Mouse (Mus musculus) intestine, embryonic 14.5 days (tissue): Measurements from ENCODE around the gene Col4a4. TPM values are rescaled to one million over a fixed set of nuclear protein-coding genes. Genes with fewer than 3 reads are reported as not detected.

Experiments
- ATAC-seq: fragments of 200-750 bp; cut with Nextera tagmentation; replicated peaks from 2 replicates; pipeline ENCODE4 v1.8.0; 2017; ENCODE audit warnings: low read depth, moderate number of reproducible peaks, moderate TSS enrichment, moderate library complexity; ENCODE audit not compliant: low FRiP score, low TSS enrichment
- DNase-seq: peaks from one replicate; pipeline ENCODE4 v3.0.0-alpha.2; 2018; ENCODE audit warnings: low spot score
- H3K27ac ChIP-seq: fragments of 300-500 bp; sonication (generic); 2 replicates; pipeline ENCODE4 v1.5.1; 2014; ENCODE audit warnings: low read depth, mild to moderate bottlenecking, control low read depth
- H3K27me3 ChIP-seq: fragments of 300-500 bp; sonication (generic); replicated peaks from 2 replicates; pipeline ENCODE4 v1.6.1; 2014; ENCODE audit warnings: low read length, control low read depth; ENCODE audit not compliant: control insufficient read depth, insufficient read depth
- H3K36me3 ChIP-seq: fragments of 300-500 bp; sonication (generic); 2 replicates; pipeline ENCODE4 v1.6.1; 2014; ENCODE audit warnings: low read length, control low read depth; ENCODE audit not compliant: control insufficient read depth, insufficient read depth
- H3K4me1 ChIP-seq: fragments of 300-500 bp; sonication (generic); replicated peaks from 2 replicates; pipeline ENCODE4 v1.6.1; 2014; ENCODE audit warnings: low read length, control low read depth, mixed read lengths; ENCODE audit not compliant: control insufficient read depth, insufficient read depth
- H3K4me2 ChIP-seq: fragments of 300-500 bp; sonication (generic); 2 replicates; pipeline ENCODE4 v1.6.1; 2014; ENCODE audit warnings: low read length
- H3K4me3 ChIP-seq: fragments of 300-500 bp; sonication (generic); 2 replicates; pipeline ENCODE4 v1.5.1; 2014; ENCODE audit warnings: low read depth, low read length, control low read depth, mixed read lengths
- H3K9ac ChIP-seq: fragments of 300-500 bp; sonication (generic); 2 replicates; pipeline ENCODE4 v1.6.1; 2014; ENCODE audit warnings: mild to moderate bottlenecking, low read length
- H3K9me3 ChIP-seq: fragments of 300-500 bp; sonication (generic); 2 replicates; pipeline ENCODE4 v1.6.1; 2016; ENCODE audit warnings: low read length, control low read depth; ENCODE audit not compliant: control insufficient read depth
- WGBS: fragments of 180-500 bp; shearing (Covaris S2); extraction: QIAGEN DNeasy Blood & Tissue Kit; methylation state at CpG from one replicate; pipeline ENCODE4 v1.1.7; 2014; 5-methylcytosine and 5-hydroxymethylcytosine counted together
- polyA plus RNA-seq: library from polyadenylated mRNA; unstranded; fragments of >200 nt; fragmentation: Nextera tagmentation; extraction: Ambion mirVana; gene quantifications from 2 replicates; pipeline ENCODE4 v1.2.1, GENCODE M21; 2014

The Col4a4 gene
- polyA plus RNA-seq, 1 experiment from 2014 or later = 0.05 TPM

GRCm38 (mm10) chr1:82459926-82460325, 126.7 kb downstream of the Col4a4 start:
- H3K4me1 ChIP-seq = no peaks in the 10 kb centered on the region
- H3K36me3 ChIP-seq = no peaks in the 10 kb centered on the region
- H3K27ac ChIP-seq = no peak overlapping the region
- H3K9me3 ChIP-seq = no peaks in the 10 kb centered on the region
- H3K4me2 ChIP-seq = no peak overlapping the region
- DNase-seq = no peak
- H3K27me3 ChIP-seq = no peaks in the 10 kb centered on the region
- ATAC-seq = no peak
- H3K9ac ChIP-seq = no peak overlapping the region
- WGBS = 86% methylated on average over 2 of the region's 2 CpGs
- no peak overlapping the region for H3K4me3 ChIP-seq

- Histone ChIP-seq H3K27ac (no peak overlapping the region), H3K27me3 (no peaks in the 10 kb centered on the region), H3K9ac (no peak overlapping the region), H3K4me3 (no peak overlapping the region), H3K4me2 (no peak overlapping the region), H3K4me1 (no peaks in the 10 kb centered on the region), H3K9me3 (no peaks in the 10 kb centered on the region), H3K36me3 (no peaks in the 10 kb centered on the region)
- WGBS = 80% methylated on average over 4 of the region's 4 CpGs
- ATAC-seq = no peak
- DNase-seq = no peak
Measured at GRCm38 (mm10) chr1:82459350-82459749, 127.3 kb downstream of the Col4a4 start.

- ATAC-seq = no peak
- Histone ChIP-seq H3K4me1 (no peaks in the 10 kb centered on the region), H3K36me3 (no peaks in the 10 kb centered on the region), H3K27ac (no peak overlapping the region), H3K9ac (no peak overlapping the region), H3K27me3 (no peaks in the 10 kb centered on the region), H3K9me3 (no peaks in the 10 kb centered on the region), H3K4me3 (no peak overlapping the region), H3K4me2 (no peak overlapping the region)
- DNase-seq = no peak
- 94% methylated on average over 3 of the region's 3 CpGs for WGBS
Measured at GRCm38 (mm10) chr1:82454031-82454430, 132.6 kb downstream of the Col4a4 start.

GRCm38 (mm10) chr1:82451927-82452651, 134.6 kb downstream of the Col4a4 start:
- H3K9me3 ChIP-seq = no peaks in the 10 kb centered on the region
- WGBS = 43% methylated on average over 6 of the region's 6 CpGs
- H3K36me3 ChIP-seq = no peaks in the 10 kb centered on the region
- H3K27me3 ChIP-seq = no peaks in the 10 kb centered on the region
- H3K4me2 ChIP-seq = no peak overlapping the region
- ATAC-seq (no peak), DNase-seq (no peak)
- no peaks in the 10 kb centered on the region for H3K4me1 ChIP-seq
- H3K27ac ChIP-seq = no peak overlapping the region
- H3K9ac ChIP-seq = no peak overlapping the region
- no peak overlapping the region for H3K4me3 ChIP-seq

- 88% methylated on average over 4 of the region's 4 CpGs for WGBS
- DNase-seq = no peak
- no peak for ATAC-seq
Measured at GRCm38 (mm10) chr1:82449851-82450250, 136.8 kb downstream of the Col4a4 start.

DNA sequence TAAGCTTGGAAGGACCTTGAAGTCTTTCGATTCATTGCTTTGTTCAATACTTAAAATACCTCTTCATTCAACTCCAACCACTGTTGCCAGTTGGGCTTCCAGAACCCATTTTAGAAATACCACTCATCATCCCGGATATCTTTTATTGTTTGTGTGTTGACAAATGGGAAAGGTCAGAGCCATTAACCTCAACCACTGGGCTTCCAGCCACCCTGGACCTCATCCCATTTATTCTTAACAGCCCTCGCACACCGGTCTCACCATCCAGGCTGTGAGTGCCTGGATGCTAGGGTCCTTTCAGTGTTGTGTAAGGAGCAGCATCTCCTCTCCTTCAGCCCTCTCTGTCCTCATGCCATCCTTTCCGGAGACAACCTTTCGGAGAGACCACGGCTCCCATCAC, 140.6 kb downstream of the Col4a4 start:
- Histone ChIP-seq H3K4me2 (no peak overlapping the region), H3K4me3 (no peak overlapping the region), H3K9ac (no peak overlapping the region), H3K27ac (no peak overlapping the region), H3K36me3 (no peaks in the 10 kb centered on the region), H3K27me3 (no peaks in the 10 kb centered on the region), H3K9me3 (no peaks in the 10 kb centered on the region), H3K4me1 (no peaks in the 10 kb centered on the region)
- no peak for ATAC-seq
- WGBS = 77% methylated on average over 7 of the region's 7 CpGs
- DNase-seq = no peak

More at GRCm38 (mm10) chr1:82449851-82450250, 136.8 kb downstream of the Col4a4 start:
- H3K27ac ChIP-seq = no peak overlapping the region
- no peak overlapping the region for H3K9ac ChIP-seq
- no peaks in the 10 kb centered on the region for H3K4me1 ChIP-seq
- no peaks in the 10 kb centered on the region for H3K27me3 ChIP-seq
- no peaks in the 10 kb centered on the region for H3K9me3 ChIP-seq
- H3K4me3 ChIP-seq = no peak overlapping the region
- no peaks in the 10 kb centered on the region for H3K36me3 ChIP-seq
- no peak overlapping the region for H3K4me2 ChIP-seq

DNA sequence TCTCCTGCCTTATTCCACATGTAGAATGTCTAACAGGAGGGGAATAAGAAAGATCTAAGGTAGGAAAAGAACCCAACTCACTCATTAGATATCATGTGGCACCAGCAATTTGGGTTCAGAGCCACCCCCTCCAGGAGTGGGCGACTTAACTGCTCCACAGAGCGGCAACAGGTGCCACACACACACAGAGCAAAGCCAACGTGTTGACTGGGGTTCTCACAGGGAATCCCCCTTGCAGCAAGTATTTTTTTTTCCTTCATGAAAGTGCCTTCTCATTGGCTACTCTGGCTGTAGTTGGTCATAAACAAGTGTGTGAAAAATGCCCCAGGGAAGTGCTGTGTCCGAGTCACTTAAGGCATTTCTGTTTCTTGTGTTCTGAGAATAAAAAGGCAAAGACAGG, 143.1 kb downstream of the Col4a4 start:
- ATAC-seq (no peak), DNase-seq (no peak)
- Histone ChIP-seq H3K27ac (no peak overlapping the region), H3K9me3 (no peaks in the 10 kb centered on the region), H3K9ac (no peak overlapping the region), H3K4me2 (no peak overlapping the region), H3K36me3 (no peaks in the 10 kb centered on the region), H3K4me1 (no peaks in the 10 kb centered on the region), H3K27me3 (no peaks in the 10 kb centered on the region), H3K4me3 (no peak overlapping the region)
- WGBS = 48% methylated on average over 4 of the region's 4 CpGs

GRCm38 (mm10) chr1:82440123-82440522, 146.5 kb downstream of the Col4a4 start:
- Histone ChIP-seq H3K27me3 (no peaks in the 10 kb centered on the region), H3K27ac (no peak overlapping the region), H3K4me3 (no peak overlapping the region), H3K36me3 (no peaks in the 10 kb centered on the region), H3K4me1 (no peaks in the 10 kb centered on the region), H3K9ac (no peak overlapping the region), H3K9me3 (no peaks in the 10 kb centered on the region), H3K4me2 (no peak overlapping the region)
- DNase-seq (no peak), ATAC-seq (no peak)
- 66% methylated on average over 1 of the region's 1 CpGs for WGBS

DNA sequence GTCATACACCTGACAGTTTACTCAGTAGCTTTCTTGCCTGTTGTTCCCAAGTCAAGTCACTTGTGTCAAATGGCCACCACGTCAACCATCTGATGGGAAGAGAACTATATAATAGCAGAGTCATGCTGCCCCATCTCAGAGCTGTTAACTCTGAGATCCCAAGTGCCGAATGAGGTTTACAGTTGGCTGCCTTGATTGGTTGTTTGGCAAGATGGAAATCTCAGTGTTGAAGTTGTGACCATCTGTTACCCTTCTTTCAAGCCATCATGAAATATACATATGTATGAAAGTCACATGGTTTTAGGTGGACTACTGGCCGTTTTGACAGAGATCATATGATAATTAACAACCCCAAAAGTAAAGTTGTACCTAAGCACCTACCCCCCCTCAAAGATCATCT, 149.4 kb downstream of the Col4a4 start:
- 82% methylated on average over 3 of the region's 3 CpGs for WGBS
- Histone ChIP-seq H3K9me3 (no peaks in the 10 kb centered on the region), H3K4me2 (no peak overlapping the region), H3K4me1 (no peaks in the 10 kb centered on the region), H3K27me3 (no peaks in the 10 kb centered on the region), H3K9ac (no peak overlapping the region), H3K36me3 (no peaks in the 10 kb centered on the region), H3K4me3 (no peak overlapping the region), H3K27ac (no peak overlapping the region)
- no peak for ATAC-seq
- no peak for DNase-seq
